Mouse (Mus musculus): ENCODE measurements around the gene Socs2.

DNA sequence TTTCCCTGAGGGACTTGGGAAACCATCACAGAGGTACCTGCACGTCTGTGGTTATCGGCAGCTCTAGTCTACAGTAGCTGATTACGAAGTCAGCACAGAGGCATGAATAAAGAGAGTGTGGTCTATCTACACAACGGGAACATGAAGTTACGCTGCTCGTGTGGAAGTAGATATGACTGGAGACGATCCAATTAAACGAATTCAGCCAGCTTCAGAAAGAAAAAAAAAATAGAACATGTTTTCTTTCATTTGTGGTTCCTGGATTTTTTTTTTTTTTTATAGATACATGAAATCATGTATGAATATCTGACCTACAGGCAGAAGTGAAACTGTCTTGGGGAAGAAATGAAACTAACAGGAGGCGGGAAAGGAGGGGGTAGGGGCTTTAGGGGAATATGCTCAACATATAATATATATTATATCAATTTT lies 49.3 kb downstream of the Socs2 start:
- TF ChIP-seq GATA1 (IDR thresholded peaks at IDR 0.05; ENCODE audit: low read length) = no peak
- no peak for TF ChIP-seq TAL1 (IDR thresholded peaks at IDR 0.05; ENCODE audit: low read length)
